Mouse (Mus musculus) bone marrow, adult 2 months (tissue): ENCODE measurements around the gene Atp8b3.

ENCODE experiments used
- CTCF ChIP-seq: fragments of 200-500 bp; IDR thresholded peaks from 2 replicates; pipeline ENCODE4 v1.5.1; 2011; ENCODE audit warnings: low read length, control low read depth; ENCODE audit not compliant: control insufficient read depth, insufficient read depth
- POLR2A ChIP-seq: fragments of 200-500 bp; IDR thresholded peaks from 2 replicates; pipeline ENCODE4 v1.6.1; 2011; ENCODE audit warnings: low read depth, mild to moderate bottlenecking, control low read depth, low read length, borderline replicate concordance; ENCODE audit not compliant: control insufficient read depth

- TF ChIP-seq CTCF (no peak), POLR2A (no peak)
Observed at GRCm38 (mm10) chr10:80539493-80539892, 569 bp upstream of the Atp8b3 start.
